9 mouse cellular contexts compared by ENCODE assay signal in genomic region chr5:128704134-128704904, GRCm38 (mm10). TPM values are rescaled to one million over a fixed set of nuclear protein-coding genes. Genes with fewer than 3 reads are reported as not detected.
DNase-seq lines count a peak whose midpoint lies in the region; ATAC-seq lines count a peak whose summit lies in the region.
"Had no signal": no experiment of that assay in that cellular context is flagged by ENCODE, and none has a peak within 500 bp of the region (broad histone marks: within the 10 kb centered on the region; RNA-seq: fewer than 3 reads in every experiment).

No protein-coding gene starts in this region.

- WGBS in liver, embryonic 12.5 days (ENCODE audit: insufficient replicate concordance): 37% methylated on average over 18 of the region's 19 CpGs
- WGBS in embryonic facial prominence, embryonic 12.5 days: 34% methylated on average over 19 of the region's 19 CpGs
- WGBS in intestine, embryonic 14.5 days: 41% methylated on average over 17 of the region's 19 CpGs

- H3K4me2 ChIP-seq in liver, embryonic 12.5 days: no peak overlapping the region
- peak overlapping the region; percentile 39 for H3K4me2 ChIP-seq in embryonic facial prominence, embryonic 12.5 days (replicated peaks)
- H3K4me2 ChIP-seq in intestine, embryonic 14.5 days (ENCODE audit: low read length): peak overlapping the region; percentile 31

- ATAC-seq in liver, embryonic 12.5 days: no peak
- 0 out of 2 replicates have a peak, but pooled peaks have one; percentile 59 for ATAC-seq in embryonic facial prominence, embryonic 12.5 days (ENCODE audit: insufficient number of reproducible peaks, insufficient read depth, low FRiP score, low TSS enrichment)
- ATAC-seq in intestine, embryonic 14.5 days (replicated peaks; ENCODE audit: low FRiP score, low TSS enrichment, low read depth): no peak

- 0 out of 2 replicates have a peak, but pooled peaks cover 3% of the 10 kb centered on the region for H3K9me3 ChIP-seq in liver, embryonic 12.5 days (replicated peaks)
- peaks cover 6% of the 10 kb centered on the region; the same call in 1 of the 2 replicates for H3K9me3 ChIP-seq in embryonic facial prominence, embryonic 12.5 days
- H3K9me3 ChIP-seq in intestine, embryonic 14.5 days (ENCODE audit: control insufficient read depth, low read length): no peaks in the 10 kb centered on the region

- DNase-seq in liver: peak; percentile 30
- DNase-seq in intestine, embryonic 14.5 days (ENCODE audit: low spot score): peak; percentile 52
- DNase-seq in retina, embryonic 14.5 days (ENCODE audit: low spot score): peak; percentile 65
- no peak for DNase-seq in spleen, postnatal 10 days (ENCODE audit: low spot score in 2 of 2)
- no peak for DNase-seq in urinary bladder, adult 18-20 months (ENCODE audit: low spot score in 2 of 2)
- no peak for DNase-seq in cerebellum, adult 9-10 months

- H3K27me3 ChIP-seq in liver, embryonic 12.5 days (replicated peaks): no peaks in the 10 kb centered on the region
- H3K27me3 ChIP-seq in embryonic facial prominence, embryonic 12.5 days: no peaks in the 10 kb centered on the region
- no peaks in the 10 kb centered on the region for H3K27me3 ChIP-seq in intestine, embryonic 14.5 days (replicated peaks; ENCODE audit: control insufficient read depth, insufficient read depth, low read length)

- no peak overlapping the region for H3K27ac ChIP-seq in liver, embryonic 12.5 days
- H3K27ac ChIP-seq in embryonic facial prominence, embryonic 12.5 days: peak overlapping the region; percentile 54; the same call in 1 of the 2 replicates
- no peak overlapping the region for H3K27ac ChIP-seq in intestine, embryonic 14.5 days (ENCODE audit: low read depth)

- H3K4me3 ChIP-seq in liver, embryonic 12.5 days: no peak overlapping the region
- no peak overlapping the region for H3K4me3 ChIP-seq in embryonic facial prominence, embryonic 12.5 days
- no peak overlapping the region for H3K4me3 ChIP-seq in intestine, embryonic 14.5 days (ENCODE audit: low read depth, low read length)

- no peak overlapping the region for H3K9ac ChIP-seq in liver, embryonic 12.5 days
- H3K9ac ChIP-seq in embryonic facial prominence, embryonic 12.5 days: no peak overlapping the region
- no peak overlapping the region for H3K9ac ChIP-seq in intestine, embryonic 14.5 days (ENCODE audit: low read length)

- no peaks in the 10 kb centered on the region for H3K36me3 ChIP-seq in liver, embryonic 12.5 days
- no peaks in the 10 kb centered on the region for H3K36me3 ChIP-seq in embryonic facial prominence, embryonic 12.5 days
- no peaks in the 10 kb centered on the region for H3K36me3 ChIP-seq in intestine, embryonic 14.5 days (ENCODE audit: control insufficient read depth, insufficient read depth, low read length)

- no peaks in the 10 kb centered on the region for H3K4me1 ChIP-seq in liver, embryonic 12.5 days
- H3K4me1 ChIP-seq in embryonic facial prominence, embryonic 12.5 days: peaks cover 11% of the 10 kb centered on the region
- H3K4me1 ChIP-seq in intestine, embryonic 14.5 days (replicated peaks; ENCODE audit: control insufficient read depth, insufficient read depth, low read length): no peaks in the 10 kb centered on the region

RNA-seq across cellular contexts. Expression of gene Piwil1, which starts 2.0 kb away (rescaled TPM):
- polyA plus RNA-seq in liver, embryonic 12.5 days (2016; fragmentation: Nextera tagmentation; extraction: Ambion mirVana): not detected in 2 replicates
- 0.15 TPM in 1 of 2 replicates, not detected in the other for polyA plus RNA-seq in embryonic facial prominence, embryonic 12.5 days (2016; fragmentation: Nextera tagmentation; extraction: Ambion mirVana)
- polyA plus RNA-seq in intestine, embryonic 14.5 days (2014; fragmentation: Nextera tagmentation; extraction: Ambion mirVana): not detected in 2 replicates
- polyA plus RNA-seq: heart, postnatal 0 days had no signal

Comparison
In these comparisons a context has a peak if more than half of its experiments do, and no peak if none do; other contexts are left out.
1. DNase-seq: peak in liver (single experiment), intestine, embryonic 14.5 days (single experiment) and retina, embryonic 14.5 days (single experiment); none in spleen, postnatal 10 days (0 of 2), urinary bladder, adult 18-20 months (0 of 2) and cerebellum, adult 9-10 months (single experiment).